Mouse (Mus musculus) skeletal muscle tissue, adult 2 months (tissue): ENCODE measurements around the gene Tcaf3.

Experiments
- DNase-seq: peaks from one replicate; pipeline ENCODE4 v3.0.0-alpha.2; 2012; ENCODE audit warnings: low read depth, low spot score

The Tcaf3 gene

DNA sequence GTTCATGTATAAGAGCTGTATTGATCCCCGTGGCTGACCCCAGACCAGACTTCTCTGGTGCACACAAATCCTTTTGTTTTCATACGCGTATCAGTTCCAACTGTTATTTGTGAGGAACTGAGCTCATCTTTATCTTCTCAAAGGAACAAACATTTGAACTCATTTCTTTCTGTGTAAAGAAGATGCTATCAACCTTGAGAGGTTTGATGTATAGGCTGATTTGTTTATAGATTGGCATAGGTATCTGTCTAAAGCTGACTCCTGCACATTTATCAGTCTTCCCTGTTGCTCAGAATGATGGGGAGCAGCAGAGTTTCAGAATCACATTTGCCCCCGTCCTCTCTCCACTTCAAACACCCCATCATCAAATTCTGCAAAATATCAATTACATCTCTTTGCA lies at the start of gene Tcaf3:
Gene Tcaf3 (minus strand): TSS at position 101 of the 400 bp plus-strand sequence.
- DNase-seq = no peak

DNA sequence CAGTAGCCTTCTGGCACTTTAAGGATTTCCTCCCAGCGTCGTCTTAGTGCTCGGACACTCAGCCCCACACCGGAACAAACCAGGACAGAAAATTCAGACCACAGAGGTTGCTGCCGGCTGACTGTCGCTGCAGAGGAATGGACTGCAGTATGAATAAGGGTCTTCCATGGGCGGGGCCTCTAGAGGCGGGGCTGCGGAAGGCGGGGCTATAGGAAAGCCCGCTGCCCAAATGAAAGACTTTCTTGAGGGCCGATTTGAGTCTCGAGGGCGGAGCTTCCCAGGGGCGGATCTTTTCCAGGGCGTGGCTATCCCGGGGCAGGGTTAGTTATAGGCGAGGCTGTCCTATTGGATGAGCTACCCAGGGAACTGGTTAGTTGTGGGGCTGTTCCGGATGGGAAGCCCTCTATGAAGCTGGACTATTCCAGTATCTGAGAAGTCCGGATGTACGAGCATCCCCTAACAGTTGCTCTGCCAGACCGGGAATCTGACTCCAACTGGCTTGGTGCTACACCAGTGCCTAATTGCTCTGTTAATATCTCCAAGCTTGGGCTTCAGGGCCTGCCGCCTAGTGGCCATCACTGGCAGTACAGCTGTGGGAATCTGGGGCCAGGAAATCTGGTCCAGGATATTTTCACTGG lies 47.5 kb upstream of the Tcaf3 start, which contains the start of gene Tcaf2:
Gene Tcaf2 (minus strand): TSS at position 343 of the 638 bp plus-strand sequence.
- peak; percentile 78 for DNase-seq

DNA sequence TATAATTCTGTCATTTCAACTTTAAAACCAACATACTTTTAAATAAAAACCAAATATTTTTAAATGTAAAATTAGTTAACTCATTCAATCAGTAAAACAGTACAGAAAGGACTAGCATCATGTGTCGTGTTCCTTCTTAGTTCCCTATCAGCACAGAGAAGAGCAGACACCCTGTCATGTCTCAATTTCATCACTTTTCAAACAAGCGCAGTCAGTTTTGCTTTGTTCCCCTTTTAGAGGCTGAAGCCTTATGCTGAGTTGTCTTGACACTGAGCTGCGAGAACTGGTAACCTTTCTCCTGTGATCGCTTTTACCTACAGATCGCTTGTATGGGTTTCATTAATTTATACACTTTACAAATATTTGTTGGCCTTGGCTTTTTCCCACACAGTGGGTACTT lies 36.9 kb upstream of the Tcaf3 start:
- no peak for DNase-seq

DNA sequence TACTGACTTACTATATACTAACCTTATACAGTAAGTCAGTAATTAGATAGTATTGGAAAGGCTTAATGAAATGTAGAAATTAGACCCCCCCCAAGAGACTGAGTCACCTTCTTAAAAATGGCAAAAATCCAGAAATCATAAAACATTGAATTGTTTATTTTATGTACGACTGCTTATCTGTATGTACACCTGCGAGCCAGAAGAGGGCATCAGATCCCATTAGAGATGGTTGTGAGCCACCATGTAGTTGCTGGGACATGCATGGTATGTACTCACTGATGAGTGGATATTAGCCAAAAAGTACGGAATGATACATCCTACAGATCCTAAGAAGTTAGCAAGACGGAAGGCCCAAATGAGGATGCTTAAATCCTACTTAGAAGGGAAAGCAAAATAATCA lies 33.9 kb upstream of the Tcaf3 start:
- no peak for DNase-seq

DNA sequence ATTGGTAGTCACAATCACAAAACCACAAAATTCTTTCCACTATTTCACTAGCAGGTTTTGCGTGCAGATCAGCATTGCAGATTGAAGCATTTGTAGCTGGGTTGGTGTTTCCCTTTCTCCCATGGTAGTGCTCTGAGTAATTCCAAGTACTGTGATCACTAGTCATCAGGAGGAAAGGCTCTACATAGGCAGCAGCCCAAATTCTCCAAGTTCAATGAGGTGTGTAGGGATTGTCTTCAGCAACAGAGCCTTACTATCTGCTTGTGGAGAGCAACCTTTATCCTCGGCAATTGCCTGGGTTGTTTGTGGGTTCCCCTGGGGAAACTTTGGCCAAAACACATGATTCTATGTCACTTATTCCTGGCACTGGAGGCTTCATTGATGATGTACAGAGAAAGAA lies 19.4 kb upstream of the Tcaf3 start:
- no peak for DNase-seq

DNA sequence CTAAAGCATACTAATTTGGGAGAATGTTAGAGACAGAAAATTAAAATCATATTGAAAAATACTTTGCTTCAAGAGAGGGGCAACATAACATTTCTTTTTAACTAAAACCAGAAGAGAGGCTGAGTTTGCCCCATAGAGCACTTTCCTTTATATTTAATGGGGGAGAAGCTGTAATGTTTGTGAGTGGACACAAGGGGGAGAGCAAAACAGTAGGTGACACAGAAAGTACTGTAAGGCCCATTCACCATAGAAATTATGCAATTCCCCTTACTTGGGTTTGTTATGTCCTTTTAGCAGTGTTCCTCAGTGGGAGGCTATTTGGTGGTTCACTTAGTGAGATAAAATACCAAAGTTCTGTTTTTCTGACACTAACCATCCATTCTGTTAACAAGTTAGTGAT lies 14.7 kb upstream of the Tcaf3 start:
- no peak for DNase-seq

DNA sequence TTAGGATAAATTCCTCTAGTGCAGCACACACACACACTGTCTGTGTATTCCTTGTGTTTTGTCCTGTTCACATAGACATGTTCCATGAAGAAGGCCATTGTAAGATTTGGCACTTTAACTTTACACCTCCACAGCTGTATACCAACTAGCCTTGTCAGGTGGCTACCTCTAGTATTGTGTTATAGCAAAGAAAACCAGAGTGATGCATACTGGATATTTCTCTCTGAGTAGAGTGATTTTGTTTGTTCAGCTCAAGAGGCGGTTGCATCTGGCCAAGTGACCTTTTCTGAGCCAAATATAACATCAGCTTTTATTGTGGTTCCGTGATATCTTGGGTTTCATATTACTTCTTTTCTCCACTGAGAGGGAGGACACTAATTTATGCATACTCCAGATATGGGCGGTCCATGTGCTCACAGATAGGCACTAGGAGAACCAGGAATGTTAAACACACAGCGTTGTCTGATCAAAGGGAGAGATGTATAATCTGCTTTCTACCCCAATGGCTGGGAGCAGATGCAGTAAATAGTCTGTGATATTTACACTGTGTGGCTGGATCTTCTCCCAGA lies 13.5 kb upstream of the Tcaf3 start:
- DNase-seq = no peak

DNA sequence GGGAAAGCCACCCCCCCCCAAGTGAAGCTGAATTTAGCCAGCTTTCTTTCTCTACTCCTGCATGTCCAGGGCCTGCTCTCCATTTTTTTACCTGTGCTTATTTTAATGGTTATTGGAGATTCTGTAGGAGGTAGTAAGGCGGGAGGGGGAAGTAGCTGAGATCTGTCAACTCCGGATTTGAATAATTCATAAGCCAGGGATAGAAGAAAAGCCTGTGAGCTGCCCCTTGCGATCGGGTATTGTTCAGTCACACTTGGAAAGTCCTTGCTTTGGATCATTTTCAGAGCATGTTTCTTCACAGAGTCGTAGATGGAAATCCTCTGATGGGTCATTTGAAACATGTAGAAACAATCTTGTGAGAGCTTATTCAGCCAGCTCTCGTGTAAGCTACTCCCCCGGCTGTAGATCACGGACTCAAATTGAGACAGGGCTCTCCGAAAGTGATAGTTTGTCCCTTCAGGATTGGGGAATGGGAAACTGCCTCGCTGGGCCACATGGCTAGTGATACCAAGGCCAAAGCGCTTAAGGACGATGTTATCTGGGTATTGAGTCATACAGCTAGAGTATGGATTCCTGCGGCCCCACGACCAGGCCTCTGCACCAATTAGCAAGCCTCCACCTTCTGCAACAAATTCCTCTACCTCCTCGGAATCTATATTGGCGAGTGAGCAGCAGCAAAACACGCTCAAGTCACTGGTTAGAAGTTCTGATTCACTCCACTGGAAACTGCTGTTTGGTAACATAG lies 4.2 kb downstream of the Tcaf3 start:
- DNase-seq = no peak

DNA sequence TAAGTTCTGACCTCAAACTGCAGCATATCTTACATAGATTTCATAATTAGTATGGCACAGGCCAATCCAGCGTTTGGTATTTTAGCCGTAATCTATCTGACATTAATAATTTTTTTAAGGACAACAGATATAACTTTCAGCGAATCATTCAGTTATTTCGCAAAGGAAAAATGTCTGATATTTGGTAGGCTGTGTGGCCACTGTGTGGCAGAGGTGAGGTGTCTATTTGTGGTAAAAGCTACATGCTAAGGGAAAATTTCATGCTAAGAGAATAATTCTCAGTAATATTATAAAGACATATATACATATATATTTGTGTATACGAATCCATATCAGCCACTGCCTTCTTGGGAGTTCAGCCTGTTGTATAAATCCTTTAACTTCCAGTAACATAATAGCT lies 10.9 kb downstream of the Tcaf3 start:
- no peak for DNase-seq

DNA sequence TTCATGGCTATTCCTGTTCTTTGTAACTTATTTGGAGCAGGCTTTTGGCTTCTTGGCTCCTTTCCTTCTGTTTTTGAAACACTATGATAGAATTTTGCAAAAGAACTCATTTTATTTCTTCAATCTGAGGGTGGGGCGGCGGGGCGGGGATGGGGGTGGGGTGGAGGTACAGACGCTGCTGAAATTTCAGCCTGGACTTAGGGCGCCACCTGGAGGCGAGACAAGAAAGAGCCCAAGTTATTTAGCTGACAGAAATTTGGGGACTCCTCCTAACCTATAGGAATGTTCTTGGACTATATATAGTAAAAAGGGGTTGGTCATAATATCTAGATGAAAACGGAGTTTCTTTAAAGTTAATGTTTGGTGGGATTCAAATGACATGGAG lies 14.0 kb downstream of the Tcaf3 start:
- peak; percentile 34 for DNase-seq

DNA sequence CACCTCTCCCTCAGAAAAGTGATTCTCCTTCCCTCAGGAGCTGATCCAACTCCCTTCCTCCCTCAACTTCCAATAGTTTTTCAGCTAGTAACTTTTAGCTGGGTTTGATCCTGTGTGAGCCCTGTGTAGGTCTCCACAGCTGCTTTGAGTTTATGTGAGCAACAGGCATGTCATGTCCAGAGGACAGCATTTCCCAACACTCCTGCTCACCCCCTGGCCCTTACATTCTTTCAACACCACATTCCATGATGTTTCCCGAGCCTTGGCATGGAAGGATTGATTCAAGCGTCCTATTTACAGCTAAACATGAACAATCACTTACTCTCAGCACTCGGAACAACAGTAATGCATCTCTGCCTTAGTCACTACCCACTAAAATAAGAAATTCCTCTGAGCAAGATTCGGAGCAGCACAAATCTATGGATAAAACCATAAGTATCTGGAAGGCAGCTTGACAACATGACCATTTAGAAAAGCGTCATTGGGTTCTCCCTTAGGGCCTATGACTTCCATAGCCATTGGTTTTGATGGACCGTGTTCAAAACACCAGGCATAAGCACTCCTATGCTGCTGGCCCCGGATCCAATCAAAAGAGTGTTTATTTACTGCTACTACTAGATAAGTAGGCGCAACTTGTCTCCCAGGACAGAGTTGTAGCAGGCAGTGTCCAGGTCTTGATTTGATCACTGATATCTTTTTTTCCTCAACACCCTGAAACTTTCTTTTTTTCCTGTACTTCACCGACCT lies 14.6 kb downstream of the Tcaf3 start:
- DNase-seq = no peak

DNA sequence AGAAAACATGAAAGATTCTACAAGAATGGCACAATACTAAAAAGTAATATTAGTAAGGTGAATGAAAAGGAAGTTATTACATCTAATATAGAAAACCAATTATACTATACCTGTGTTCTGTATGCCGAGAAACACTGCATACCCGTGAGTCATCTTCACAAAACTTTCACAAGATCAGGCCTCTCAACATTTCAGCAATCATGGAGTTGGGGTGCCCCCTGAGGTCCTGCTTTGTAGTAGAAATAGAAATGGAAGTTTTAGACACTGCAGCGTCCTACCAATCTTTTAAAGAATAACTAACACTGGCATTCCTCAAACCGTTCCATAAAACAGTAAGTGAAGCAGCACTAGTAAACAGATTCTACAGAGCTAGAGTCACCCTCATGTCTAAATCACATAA lies 18.8 kb downstream of the Tcaf3 start:
- DNase-seq = no peak

DNA sequence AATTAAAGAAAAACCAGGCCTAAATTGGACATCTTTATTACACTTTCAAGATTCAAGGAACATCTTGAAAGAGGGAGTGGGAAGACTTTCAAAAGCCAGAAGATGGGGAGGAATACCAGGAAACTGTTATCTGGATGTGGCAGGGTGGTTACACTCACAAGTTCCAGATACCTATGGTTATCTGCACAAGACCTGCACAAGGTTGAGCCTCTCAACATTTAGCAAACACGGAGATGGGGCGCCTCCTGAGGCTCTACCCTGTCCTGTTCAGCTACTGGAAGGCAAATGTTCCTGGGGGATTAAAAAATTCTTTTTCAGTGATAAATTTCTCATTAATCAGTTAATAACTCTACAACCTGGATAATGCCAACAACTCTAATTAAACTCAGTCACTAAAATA lies 20.1 kb downstream of the Tcaf3 start:
- DNase-seq = no peak

DNA sequence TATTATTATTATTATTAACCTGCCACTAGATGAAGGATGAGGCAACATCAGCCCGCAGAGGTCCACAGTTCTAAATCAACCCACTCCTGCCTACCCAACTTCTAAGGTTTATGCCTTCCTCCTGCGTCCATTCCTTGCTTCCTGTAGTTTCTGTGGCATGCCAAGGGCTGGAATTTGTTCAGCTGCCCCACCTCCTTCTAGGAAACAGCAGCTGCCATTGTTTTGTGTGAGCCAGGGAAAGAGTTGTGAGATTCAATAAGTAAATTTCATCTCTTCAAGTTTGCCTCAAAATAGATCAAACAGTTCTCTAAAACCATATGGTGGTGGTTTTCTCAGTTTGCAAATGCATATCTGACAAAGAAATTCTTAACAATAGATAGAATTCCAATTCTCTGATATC lies 29.3 kb downstream of the Tcaf3 start:
- DNase-seq = no peak

DNA sequence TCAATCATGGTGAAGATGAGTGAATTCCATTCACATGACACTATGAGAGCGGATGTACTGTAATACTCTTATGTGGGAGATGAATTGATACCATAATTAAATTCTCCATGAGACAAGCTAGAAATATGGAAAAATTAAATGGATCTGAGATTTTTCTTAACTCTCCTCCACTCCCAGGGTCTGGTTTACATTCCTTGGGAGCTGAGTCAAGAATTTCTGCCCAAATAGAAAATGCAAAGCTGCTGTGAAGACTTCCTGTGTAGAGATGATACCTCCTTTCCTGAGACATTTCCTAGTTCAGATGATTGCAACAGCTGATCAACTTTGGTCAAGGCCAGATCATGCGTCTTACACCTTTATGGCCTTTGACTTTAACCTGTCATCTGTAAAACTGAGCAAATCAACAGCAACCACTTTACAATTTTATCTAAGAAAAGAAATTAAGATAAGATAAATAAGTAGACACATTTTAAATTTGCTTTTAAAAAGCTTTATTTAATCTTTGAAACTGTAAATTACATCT lies 31.4 kb downstream of the Tcaf3 start:
- no peak for DNase-seq

DNA sequence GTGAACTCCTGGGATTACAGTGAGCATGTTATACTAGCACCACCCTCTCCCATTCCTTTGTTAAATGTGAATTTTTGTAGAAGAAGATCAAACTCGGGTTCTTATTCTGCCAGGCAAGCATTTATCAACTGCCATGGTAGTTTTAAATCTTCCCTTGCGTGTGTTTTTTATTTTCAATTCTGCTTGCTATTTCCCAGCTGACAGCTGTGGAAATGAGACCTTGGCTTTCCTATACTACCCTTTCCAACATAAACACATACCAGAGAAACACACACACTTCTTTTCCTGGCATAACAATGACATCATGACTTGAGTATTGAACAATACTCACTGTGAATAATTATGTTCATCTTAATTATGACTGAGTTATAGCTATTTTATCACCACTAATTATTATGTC lies 35.2 kb downstream of the Tcaf3 start:
- no peak for DNase-seq

DNA sequence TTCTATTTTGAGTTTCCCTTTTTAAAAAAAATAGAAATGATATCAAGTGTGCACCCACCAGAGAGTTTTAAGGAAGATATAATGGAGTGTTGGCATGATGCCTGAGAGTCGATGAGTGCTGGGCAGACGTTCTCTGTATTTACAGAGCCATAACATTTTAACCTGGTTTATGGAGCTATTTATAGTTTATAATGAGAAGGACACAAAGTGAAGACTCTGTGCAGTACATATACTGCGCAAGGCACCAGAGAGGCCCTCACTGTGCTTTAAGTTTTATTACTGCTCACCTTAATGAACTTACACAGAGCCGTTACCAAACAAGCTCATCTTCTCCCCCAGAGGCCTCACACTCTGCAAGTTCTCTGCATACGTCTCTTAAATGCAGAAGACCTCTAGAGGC lies 36.6 kb downstream of the Tcaf3 start:
- no peak for DNase-seq

DNA sequence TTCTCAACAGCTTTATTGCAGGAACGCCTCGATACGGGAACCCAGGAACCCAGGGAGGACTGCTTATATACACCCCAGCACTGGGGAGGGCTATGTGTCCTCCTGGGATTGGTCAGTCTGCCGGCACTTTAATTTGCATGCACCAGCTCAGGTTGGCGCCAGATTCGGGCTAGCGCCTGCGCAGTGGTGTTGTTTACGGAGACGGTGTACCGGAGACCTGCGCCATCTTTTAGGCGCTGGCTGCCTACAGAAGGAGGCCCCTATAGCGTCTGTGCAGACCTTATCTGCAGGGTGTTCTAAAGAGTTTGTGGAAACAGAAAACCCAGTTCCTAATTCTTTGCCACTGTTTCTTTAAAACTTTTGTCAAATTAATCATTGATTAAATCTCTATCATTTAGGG lies 38.9 kb downstream of the Tcaf3 start:
- no peak for DNase-seq

DNA sequence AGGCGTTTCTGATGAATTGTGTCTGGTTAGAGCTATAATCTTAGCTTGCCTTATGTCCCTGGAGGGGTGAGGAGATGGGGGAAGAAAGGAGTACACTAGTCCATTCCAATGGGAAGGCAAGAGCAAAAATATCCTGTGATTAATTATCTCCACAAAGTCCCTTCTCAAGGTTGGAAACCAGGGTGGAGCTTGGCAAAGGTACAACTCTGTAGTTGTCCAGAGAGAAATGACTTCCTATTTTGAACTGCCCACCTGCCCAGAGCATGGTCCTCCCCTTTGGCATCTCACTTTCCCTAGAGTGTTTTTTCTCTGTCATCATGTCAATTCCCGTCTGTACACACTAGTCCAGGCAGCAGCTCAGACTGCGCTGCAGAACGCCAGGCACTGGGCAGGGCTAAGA lies 50.0 kb downstream of the Tcaf3 start, which contains the start of gene Olfr455:
Gene Olfr455 (minus strand): TSS at position 127 of the 400 bp plus-strand sequence.
- DNase-seq = peak; percentile 15

DNA sequence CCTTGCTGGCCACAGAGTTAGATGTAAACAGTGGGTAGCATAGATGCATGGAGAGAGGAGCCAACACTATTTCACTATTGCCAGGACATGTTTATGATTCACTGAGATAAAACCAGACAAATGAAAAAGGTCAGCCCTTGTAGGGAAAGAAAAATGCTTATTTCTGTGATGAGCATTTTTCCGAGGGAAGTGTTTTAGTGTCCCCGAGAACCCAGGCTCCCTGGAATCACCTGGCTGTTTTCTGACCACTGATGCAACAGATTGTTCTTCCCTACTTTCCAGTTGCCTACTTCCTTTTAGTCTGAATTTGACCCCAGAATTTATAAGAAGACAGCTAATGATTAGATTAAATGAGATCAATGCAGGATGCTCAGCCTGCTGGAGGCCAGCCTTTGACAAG lies 51.3 kb downstream of the Tcaf3 start:
- DNase-seq = no peak

DNA sequence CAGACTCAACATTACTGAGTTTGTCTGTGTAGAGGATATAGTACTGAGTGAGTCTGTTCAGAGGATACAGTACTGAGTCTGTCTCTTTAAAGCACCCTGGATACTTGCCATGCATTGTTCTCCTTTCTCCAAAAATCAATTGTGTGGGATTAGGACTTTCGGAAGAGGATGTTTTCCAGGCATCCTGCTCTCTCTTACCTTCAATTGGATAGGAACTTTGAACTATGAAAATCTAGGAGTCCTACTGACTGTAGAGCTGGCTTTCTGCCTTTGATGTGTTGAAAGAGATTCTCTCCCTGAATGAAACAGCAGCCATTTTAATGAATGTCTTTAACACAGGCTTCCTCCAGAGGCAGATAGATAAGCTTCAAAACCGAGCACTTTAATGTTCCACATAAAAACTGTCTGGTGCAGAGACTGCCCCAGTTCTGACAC lies 52.0 kb downstream of the Tcaf3 start:
- DNase-seq = no peak

DNA sequence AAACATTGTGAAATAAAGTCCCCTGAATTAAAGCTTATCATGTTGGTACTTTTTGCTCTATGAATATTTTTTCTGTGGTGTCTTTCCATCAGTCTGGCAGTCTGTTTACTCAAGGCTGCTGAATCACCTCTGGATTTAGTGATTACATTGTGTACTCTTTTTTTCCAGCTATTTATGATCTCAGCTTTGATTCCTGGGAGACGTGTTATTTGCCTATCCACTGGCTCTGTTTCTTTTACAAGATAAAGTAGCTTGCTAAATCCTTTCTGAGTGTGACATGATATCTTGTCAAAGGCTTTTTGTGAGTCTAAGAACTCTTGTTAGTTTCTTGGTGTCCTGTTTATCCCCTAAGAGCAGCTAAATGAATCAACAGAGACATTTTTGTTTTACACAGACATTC lies 52.6 kb downstream of the Tcaf3 start:
- peak; percentile 30 for DNase-seq
